Mouse (Mus musculus): ENCODE data around the gene Mysm1.

Gene Mysm1

DNA sequence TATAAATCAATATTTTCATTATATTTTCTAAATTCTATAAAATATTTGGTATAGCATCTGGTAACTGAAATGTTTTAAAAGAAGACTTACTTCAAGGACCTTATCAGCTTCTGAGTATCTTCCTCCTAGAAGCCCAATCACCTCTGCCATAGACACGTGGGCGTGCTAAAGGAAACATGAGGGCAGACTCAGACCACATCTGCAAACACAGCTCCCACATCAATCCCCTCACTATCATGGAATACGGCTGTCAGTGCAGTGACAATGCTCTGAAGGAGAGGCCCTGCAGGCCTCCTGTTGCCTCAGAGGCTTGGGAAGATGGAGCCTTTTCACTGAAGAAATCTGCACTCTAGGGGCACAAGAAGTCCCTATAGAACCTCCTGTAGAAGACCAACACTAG, 26.1 kb downstream of the Mysm1 start:
- DNase-seq (ENCODE audit: low spot score in 2 of 2): no peak

GRCm38 (mm10) chr4:94941221-94941855, 37.6 kb downstream of the Mysm1 start:
- no peak for DNase-seq (ENCODE audit: low spot score in 2 of 2)

DNA sequence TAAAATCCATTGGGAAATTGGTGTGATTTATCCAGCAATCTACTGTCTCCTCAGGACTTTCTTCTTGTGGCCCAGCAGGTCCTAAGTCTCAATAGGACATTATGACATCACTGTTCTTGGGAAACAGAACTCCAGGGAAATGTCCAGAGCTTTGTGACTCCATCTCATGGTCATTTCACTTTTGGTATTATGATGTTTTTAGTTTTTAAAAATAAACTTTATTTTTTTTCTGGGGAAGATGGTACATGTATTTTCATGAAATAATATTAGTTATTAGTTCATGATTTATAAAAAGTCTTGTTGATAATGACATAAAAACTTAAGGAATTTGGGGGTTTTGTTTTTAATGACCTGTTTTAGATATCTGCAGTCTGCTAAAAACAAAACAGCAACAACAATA, 50.2 kb downstream of the Mysm1 start, which contains the start of gene Eqtn:
TSS of gene Eqtn (minus strand) at position 101 of the 400 bp plus-strand sequence.
- DNase-seq (ENCODE audit: low spot score in 2 of 2): no peak

DNA sequence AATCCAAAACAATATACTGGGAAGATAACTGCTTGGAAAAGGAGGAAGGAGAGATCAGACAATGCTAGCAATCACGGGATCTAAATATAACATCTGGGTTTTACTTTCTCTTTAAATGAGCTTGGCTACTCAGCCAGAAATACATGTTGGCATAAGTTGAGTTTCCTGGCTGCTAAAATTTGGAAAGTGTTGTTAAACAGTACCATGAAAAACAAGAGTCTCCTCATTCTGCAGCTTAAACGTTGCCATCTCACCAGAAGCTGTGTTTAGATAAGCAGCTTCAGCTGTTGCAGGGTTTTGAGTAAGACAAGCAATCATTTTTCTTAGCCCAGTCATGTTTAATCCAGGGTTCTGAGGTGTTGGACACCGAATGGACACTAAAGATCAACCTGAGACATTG, 77.1 kb downstream of the Mysm1 start:
- no peak for DNase-seq (ENCODE audit: low spot score in 2 of 2)

GRCm38 (mm10) chr4:94900744-94901143, 78.2 kb downstream of the Mysm1 start:
- DNase-seq (ENCODE audit: low spot score in 2 of 2): peak in 1 of 2 experiments; percentile 24

All from right cerebral cortex, postnatal 10 days (tissue).